Mouse (Mus musculus): Measurements from ENCODE around the gene C5ar1.
"Not testable (repeated sequence)": the region's sequence is repeated elsewhere in the genome, so short reads cannot be mapped to it uniquely, and the experiment has no call there.

Gene C5ar1

DNA sequence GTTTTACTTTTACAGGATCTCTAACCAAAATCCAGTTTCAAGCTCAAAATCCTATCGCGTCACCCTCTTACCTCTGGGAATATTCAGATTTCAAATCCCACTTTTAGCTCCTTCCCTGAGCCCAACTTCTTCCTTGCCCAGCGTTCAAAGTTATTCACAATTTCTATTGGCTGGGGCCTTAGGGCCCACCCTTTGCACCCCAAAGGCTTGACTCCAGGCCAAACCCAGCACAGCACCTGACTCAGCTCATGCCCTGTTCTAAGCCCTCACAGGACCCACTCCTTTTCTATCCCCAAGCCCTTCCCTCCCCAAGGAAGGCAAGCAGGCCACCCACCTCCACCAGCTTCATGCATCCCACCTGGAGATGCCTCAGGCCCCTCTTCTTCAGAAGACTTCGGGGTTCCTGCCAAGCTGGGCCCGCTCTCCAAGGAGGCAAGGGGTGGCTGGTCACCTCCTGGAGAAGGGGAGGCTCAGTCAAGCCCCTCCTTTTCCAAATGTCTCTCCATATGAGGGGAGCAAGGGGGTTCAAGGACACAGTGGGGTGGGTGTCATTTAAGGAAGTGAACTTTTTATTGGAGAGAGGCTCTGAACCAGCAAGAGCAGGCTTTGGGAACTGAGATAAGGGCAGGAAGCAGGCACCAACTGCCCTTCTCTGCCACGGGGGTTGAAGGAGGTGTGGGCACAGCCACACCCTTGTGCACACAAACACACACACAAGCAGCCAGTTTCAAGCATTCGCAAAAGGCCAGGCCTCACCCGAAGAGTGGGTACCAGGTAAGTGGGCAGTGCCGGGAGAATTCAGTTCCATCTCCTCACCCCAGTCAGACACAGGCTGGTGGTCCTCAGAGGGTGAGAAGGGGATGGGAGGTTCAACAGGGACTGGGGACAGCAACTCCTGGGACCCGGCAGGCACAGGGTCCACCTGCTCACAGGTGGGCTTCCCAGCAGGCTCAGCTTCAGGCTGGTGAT is 15.9 kb upstream of the C5ar1 start:
- DNase-seq (ENCODE audit: low read depth, low spot score): no peak

DNA sequence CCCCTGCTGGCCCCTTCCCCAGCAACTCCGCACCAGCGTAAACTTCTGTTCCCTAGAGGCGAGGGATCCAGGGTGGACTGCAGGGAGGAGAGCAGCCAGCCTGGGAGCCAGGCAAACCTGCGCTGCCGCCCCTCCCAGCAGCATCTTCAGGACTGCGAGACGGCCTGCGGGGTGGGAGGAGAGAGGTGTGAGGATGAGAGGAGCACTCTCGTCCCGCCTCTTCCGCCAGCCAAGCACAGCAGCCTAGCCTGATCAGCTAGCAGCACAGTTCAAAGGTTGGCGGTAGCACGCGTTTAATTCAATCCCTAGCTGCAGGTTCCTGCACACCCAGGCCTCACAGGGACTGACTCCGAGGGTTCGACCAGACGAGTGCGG is 14.4 kb upstream of the C5ar1 start:
- peak; percentile 60 for DNase-seq (ENCODE audit: low read depth, low spot score)

DNA sequence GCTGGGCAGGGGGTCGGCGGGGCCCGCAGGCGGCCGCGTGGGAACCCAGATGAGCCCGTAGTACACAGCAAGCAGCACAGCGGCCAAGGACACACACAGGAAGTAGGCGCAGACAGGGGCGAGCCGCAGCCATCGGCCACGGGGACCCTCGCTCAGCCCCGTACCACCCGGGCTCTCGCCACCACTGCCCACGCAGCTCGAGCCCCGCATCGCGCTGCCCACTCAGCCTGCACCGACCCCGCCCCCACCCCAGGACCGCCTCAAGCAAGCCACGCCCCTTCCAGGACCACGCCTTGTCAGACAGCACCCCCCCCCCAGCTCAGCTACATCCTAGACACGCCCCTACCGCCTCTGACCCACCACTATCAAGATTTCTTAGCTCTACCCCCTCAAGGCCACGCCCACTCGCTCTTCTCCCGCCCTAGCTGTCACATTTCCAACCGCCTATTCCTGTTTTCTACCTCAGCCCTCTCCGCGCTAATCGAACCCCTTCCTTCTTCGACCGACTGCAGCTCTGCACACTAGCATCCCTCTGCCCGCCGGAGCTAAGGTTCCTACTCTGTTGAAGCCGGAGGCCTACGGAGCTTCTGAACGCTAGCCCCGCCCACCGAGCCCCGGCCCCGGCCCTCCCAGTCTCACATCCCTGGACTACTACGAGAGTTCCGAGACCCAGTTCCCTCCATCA is 13.9 kb upstream of the C5ar1 start, which contains the start of gene Inafm1:
TSS of gene Inafm1 (minus strand) at position 537 of the 685 bp plus-strand sequence.
- peak; percentile 95 for DNase-seq (ENCODE audit: low read depth, low spot score)

DNA sequence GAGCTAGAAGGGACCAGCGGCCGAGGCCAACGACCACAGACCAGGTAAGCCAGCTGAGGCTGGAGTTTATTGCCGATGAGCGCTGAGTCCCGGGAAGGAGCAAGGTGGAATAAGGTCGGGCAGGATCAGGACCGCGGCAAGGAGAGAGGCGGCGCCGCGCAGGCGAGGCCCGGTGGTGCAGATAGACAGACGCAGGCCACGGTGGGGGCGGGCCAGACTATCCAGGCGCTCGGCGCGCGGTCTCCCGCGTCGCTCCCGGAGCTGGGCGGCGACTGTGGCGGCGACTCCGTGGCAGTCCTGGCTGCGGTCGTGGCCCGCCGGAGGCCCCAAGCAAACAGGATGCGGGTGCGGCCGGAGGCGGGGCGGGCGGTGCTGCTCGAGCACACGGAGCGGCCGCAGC is 13.3 kb upstream of the C5ar1 start:
- DNase-seq (ENCODE audit: low read depth, low spot score): peak; percentile 36

DNA sequence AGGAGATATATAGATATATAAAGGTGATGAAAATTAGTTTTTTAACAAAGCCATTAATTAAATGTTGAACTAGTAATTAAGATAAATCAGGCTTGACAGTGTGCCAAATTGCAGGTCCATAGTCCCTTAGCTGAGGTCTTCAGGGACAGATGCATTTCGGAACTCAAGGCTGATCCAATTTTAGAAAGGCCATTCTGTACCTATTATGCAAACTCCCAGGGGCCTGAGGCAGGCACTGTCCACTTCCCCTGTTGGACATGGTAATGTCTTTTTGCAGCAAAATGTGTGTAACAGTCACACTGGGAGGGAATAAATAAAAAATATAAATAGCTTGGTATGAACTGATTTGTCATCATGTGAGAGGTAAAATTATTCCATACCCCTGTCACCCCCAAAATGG is 11.8 kb upstream of the C5ar1 start:
- DNase-seq (ENCODE audit: low read depth, low spot score): no peak

DNA sequence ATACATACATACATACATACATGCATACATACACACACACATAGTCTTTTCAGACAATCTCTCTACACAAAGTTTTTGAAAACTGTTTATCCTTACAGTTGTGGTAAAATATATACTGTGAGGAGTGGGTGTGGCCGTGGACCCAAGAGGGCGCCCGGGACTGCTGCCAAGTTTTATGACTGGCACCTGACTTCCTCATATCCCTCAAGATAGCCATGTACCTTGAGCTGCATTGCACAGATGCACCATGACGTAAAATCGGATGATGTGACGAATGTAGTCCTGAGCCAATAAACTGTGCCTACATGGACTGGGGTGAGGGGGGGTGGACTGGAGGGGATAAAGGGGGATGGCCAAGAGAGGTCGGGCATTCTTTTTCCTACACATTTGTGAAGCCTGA is 7.3 kb upstream of the C5ar1 start:
- DNase-seq (ENCODE audit: low read depth, low spot score): not testable (repeated sequence)

DNA sequence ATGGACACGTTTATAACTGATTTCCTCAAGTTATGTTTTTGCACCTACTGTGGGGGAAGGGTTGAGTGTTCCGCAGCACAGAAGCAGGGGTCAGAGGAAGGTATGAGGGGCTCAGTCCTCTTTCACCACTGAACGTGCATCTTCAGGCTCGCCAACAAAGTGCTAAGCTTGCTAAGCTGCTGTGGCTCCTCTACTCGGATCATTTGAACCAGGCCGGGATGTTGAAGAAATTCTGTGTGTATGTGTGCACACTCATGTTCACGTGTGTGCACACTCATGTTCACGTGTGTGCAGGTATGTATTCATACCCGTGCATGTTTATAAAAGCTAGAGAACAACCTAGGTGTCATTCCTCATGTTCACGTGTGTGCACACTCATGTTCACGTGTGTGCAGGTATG is 6.5 kb upstream of the C5ar1 start:
- DNase-seq (ENCODE audit: low read depth, low spot score): no peak

DNA sequence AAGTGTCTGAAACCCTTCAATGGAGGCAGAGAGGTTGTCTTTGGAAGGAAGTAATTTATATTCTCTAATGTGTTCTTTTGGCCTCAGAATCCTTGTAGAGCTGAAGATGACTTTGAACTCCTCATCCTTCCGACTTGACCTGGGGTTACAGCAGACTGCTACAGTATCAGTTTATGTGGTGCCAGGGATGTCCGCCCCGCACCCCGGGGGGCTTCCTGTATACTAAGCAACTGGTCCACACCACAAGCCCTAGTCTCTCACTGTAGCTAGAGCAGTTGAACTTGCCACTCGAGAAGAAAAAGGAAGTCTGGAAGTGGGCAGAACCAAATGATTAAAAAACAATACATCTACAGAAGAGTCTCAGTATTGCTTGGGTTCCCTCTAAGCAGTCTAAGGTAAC is 4.5 kb upstream of the C5ar1 start:
- DNase-seq (ENCODE audit: low read depth, low spot score): no peak

DNA sequence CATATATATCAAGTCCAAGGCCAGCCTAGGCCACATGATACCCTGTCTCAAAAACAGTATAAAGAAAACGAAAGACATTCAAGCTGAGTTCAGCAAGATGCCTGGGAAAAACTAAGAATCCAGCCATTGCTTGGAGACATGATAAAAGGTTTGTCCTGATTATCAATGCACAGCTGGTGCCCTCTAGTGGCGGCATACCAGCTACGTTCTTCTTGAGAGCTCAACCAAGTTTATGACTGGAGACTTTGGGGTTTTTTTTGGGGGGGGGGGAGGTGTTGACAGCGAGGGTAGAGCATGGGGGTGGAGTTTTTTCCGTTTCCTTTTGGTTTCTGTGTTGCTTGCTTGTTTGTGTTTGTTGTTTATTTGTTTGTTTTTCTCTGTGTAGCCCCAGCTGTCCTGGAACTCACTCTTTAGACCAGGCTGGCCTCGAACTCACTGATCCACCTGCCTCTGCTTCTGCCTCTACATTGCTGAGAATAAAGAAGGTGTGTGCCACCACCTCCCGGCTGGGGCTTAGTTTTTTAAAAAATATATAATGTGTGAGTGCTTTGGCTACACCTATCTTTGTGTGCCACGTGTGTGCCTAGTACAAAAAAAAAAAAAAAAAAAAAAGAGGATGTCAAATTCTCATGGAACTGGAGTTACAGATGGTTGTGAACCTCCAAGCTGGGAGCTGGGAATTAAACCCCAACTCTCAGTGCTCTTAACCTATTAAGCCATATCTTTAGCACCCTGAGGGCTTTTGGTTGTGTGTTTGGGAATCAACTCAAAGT is 3.9 kb upstream of the C5ar1 start:
- no peak for DNase-seq (ENCODE audit: low read depth, low spot score)

DNA sequence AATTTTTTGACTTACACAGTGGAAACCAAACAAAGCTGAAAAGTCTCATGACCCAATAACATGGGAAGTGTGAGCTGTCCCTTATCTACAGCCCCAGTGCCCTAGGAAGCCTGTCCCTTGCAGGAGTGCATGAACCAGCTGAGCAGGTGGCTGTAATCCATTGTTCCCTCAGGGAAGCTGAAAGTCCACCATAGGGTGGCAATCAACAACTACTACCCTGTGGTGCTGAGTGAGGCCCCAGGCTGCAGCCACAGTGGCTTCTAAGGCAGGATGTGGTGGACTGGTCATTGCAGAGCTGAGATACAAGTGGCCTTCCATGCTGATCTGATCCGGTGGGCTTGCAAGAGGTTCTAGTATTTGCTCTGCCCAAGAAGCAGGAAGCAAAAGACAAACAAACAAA is 1.8 kb upstream of the C5ar1 start:
- DNase-seq (ENCODE audit: low read depth, low spot score): no peak

GRCm38 (mm10) chr7:16257830-16258229 is 1.5 kb downstream of the C5ar1 start:
- DNase-seq (ENCODE audit: low read depth, low spot score): no peak

GRCm38 (mm10) chr7:16255963-16256362 is 3.4 kb downstream of the C5ar1 start:
- not testable (repeated sequence) for DNase-seq (ENCODE audit: low read depth, low spot score)

DNA sequence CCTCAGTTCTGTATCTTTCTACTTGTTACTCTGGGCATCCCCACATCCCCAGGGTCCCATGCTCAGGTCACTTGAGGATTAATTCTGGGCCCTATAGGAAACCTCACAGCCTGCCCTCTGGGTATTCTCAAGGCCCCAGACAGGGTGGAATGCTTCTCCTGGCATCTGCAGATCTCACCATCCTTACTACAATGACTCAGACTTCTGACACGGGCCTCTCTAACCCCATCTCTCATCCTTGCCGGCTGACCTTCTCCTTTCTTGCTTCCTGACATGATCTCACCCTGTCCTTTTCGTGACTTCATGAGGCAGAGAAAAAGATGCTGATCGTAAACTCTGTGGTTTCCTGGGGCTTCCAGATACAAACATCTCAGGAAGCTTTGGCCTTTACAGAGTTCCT is 5.1 kb downstream of the C5ar1 start:
- DNase-seq (ENCODE audit: low read depth, low spot score): no peak

DNA sequence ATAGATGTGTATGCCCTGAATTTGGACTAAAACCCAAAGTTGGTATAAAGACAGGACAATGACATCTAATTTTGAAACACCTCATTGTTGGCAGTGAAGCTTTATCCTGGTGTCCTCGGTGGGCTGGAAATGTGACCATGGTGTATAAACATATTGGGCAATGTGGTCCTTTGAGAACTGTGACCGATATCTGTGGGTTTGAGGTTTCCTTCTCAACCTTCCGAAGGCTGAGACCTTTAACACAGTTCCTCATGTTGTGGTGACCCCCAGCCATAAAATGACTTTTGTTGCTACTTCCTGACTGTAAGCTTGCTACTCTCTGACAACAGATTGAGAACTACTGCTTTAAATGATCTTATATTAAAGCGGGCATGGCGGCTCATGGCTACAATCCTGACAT is 8.7 kb downstream of the C5ar1 start:
- no peak for DNase-seq (ENCODE audit: low read depth, low spot score)

GRCm38 (mm10) chr7:16245958-16246357 is 13.4 kb downstream of the C5ar1 start:
- no peak for DNase-seq (ENCODE audit: low read depth, low spot score)

DNA sequence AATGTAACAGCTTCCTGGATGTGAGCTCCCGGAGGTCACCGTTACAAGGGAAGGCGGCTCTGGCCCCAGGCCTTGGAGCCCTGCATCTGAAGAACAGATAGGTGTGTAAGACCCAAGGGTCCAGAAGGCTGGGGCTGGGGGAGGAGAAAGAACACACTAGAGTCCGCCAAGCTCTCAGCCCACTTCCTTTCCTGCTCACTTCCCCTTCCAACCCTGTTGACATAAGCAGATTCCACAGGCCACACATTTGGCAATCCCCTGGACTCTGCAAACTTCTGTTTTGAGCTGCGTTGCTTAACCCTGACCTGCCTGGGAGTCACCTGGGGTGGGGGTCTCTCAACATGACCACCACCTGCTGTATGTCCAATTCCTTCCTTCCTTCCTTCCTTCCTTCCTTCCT is 15.3 kb downstream of the C5ar1 start, which contains the start of gene C5ar2:
TSS of gene C5ar2 (minus strand) at position 88 of the 400 bp plus-strand sequence.
- DNase-seq (ENCODE audit: low read depth, low spot score): no peak

DNA sequence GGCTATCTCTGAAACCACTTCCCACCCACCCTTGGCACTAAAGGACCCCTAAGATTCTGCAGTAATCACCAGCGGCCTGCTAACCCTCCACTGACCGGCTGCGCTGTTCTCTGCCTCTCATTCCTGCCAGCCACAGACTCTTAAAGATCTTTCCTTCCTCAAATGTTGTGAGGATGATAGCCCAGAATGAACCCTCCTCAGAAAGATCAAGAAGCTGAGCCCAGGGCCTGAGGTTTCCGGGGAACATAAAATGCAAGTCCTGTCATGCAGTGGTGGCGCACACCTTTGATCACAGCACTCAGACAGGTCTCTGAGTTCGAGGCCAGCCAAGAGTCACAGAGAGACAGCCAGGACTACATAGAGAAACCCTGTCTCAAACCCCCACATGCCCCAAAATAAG is 17.1 kb downstream of the C5ar1 start:
- no peak for DNase-seq (ENCODE audit: low read depth, low spot score)

DNA sequence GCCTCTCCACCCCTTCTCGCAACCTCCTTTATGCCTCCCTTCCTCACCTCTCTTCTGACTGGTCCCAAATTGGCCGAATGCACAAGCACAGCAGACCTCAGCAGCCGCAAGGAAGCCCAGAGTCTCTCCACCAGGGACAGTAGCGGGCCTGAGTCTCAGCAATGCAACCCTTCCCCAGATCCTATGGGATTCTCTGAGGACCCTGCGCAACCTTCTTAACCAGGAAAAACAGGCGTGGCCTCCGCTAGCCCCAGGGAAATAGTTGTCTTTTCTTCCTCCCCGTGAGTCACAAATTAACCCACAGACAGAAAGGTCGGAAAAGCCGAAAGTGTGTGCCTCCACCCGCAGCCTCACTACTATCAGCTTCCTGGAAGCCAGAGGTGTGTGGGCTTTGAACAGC is 17.6 kb downstream of the C5ar1 start:
- no peak for DNase-seq (ENCODE audit: low read depth, low spot score)

DNA sequence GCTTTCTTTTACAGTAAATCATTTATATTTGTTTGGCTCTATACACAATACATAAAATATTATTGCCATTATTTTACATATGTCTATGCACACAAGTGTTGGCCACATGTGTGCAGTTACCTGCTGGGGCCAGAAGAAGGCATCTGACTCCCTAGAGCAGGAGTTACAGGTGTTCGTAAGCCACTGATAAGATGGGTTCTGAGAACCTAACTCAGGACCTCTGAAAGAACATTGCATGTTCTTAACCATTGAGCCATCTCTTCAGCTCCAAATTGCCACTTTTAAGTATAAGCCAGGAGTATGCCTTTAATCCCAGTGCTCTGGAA is 18.4 kb downstream of the C5ar1 start:
- DNase-seq (ENCODE audit: low read depth, low spot score): no peak

DNA sequence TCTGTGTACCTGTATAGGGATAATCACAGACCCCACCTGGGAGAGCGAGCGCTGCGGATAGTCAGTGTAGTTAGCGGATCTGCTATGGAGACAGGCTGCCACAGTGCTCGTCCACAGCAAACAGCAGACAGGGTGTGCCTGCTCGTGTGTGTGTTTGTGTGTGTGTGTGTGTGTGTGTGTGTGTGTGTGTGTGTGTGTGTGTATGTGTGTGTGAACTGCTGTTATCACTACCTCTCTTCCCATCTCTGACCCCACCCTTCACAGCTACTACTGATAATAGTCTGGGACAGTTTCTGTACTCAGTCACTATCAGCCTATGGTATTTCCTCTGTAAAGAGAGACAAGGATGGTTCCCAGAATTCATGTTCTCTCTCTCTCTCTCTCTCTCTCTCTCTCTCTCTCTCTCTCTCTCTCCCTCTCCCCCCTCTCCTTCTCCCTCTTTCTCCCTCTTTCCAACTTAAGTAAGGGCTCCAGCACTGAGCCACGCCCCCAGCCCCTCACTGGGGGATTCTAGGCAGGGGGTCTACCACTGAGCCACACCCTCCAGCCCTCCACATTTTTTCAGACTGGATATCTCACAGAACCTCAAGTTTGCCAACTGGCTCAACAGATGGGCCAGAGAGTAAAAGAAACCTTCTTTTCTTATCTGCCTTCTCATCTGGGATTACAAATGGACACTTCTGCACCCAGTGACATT is 18.9 kb downstream of the C5ar1 start:
- no peak for DNase-seq (ENCODE audit: low read depth, low spot score)

DNA sequence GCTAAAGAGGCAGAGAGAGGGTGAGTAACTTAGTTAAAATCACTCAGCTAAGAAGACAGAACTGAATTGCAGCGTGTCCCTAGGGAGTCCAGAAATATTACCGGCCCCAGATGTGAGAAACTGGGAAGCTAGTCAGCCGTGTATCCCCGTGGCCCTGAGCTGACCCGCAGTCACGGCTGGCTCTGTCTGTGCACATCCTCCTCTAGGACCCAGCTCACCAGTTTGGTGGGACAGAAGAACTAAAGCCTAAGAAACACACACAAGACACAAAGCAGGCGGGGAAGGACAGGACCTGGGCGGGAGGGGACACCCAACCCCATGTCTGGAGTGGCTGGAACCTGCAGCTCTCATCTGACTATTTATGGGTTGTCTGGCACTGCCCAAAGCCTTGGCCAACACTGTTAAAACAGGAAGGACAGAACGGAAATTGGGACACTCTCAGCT is 19.8 kb downstream of the C5ar1 start:
- no peak for DNase-seq (ENCODE audit: low read depth, low spot score)

DNA sequence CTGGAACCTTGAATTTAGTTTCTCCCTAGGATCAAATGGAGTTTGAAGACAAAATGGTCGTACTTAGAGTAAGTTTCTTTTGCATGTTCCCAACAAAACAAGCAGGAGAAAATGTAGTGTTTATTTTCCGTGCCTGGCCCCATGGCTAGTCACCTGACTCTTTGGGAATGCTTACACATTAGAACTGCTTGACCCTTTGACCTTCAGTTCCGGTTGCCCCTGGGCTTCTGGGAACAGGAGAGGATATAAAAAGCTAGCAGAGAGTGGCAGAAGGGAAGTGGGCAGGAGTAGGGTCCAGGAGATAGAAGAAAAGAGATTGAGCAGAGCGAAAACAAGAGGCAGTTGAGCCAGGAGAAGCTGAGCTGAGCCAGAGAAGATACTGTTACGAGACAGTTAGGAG is 29.5 kb downstream of the C5ar1 start:
- no peak for DNase-seq (ENCODE audit: low read depth, low spot score)
